Mouse (Mus musculus): ENCODE results near the gene 1700018F24Rik.

DNA sequence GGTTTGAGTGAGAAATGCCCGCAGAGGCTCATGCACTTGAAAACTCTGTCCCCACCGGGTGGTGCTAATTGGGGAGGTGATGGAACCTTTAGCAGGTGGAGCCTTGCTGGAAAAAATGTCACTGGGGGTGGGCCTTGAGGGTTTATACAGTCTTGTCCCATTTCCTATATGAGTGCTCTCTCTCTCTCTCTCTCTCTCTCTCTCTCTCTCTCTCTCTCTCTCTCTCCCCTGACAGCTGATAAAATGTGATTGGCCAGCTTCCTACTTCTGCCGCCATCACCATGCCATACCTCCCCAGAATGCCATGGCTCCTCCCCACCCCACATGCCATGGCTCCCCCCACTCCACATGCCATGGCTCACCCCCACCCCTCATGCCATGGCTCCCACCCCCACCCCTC, 32.3 kb downstream of the 1700018F24Rik start:
- TF ChIP-seq CTCF (IDR thresholded peaks at IDR 0.05; ENCODE audit: extremely low read depth, insufficient read length, insufficient replicate concordance, low read depth, low read length), result no peak
- no peak for TF ChIP-seq POLR2A (IDR thresholded peaks at IDR 0.05; ENCODE audit: low read depth, low read length)
